Mouse (Mus musculus) 3T3-L1 (cell line): ENCODE results near the gene Slc30a4.

Source experiments
- DNase-seq: peaks from one replicate; pipeline ENCODE4 v3.0.0-alpha.2; 2015; ENCODE audit warnings: low read depth, low spot score

Slc30a4 gene

DNA sequence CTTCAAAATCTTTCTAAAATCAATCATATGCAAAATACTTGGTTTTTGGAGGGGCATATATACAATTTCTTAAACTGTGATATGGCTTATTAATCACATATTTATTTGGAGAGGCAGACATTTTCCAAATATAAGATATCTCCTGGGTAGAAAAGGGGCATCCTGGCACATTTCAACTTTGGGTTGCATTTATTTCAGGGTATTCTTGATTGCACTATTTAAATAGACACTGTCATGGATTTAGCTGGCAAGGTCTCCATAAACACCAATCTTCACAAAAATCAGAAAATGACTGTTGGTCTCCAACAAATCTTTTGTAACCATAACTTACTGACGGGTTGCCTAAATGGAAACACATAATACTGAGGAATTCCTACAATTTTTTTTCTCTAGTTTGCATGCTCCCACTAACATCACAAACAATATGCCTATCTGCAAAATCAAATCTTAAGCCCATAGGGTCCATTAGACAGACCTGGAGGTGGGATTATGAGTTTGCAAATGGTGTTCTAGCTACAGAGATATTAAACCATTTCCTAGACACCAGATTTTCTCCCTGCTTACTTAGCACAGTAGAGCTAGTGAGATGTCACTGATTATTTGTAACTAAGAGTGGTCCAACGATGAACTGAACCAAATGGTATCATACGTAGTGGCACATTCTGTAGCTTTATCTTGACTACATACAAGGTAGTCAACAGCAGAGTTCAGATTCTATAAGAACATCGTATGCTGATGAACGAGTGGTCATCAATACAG is 20.9 kb downstream of the Slc30a4 start:
- peak; percentile 51 for DNase-seq

DNA sequence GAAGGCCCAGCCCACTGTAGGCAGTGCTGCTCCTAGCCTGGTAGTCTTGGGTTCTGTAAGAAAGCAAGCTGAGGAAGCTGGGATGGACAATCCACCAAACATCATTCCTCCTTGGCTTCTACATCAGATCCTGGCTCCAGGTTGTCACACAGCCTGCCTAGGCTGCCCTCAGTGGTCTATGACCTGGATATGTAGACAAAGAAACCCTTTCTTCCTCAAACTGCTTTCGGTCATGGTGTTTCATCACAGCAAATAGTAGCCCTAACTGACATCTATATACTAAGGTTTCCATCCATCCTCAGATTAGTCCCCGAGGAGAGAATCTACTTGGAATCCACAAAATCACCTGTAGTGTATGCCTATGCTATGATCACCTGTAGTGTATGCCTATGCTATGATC is 27.3 kb downstream of the Slc30a4 start:
- no peak for DNase-seq

DNA sequence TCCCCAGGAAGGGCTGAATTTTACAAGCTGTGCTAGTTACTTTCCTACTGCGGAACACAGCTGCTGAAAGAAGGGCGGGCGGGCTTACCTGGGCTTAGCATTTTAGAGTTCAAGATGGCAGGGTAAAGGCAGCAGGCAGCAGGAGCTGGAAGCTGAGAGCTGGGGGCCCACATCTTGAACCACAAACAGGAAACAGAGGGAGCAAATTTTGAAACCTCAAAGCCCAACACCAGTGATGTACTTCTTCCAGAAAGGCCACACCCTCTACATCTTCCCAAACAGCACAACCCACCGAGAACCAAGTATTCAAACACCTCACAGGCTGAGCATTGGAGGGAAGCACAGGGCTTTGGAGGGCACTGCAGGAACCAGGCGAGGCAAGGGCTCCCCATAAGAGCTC is 29.6 kb downstream of the Slc30a4 start:
- DNase-seq = no peak

DNA sequence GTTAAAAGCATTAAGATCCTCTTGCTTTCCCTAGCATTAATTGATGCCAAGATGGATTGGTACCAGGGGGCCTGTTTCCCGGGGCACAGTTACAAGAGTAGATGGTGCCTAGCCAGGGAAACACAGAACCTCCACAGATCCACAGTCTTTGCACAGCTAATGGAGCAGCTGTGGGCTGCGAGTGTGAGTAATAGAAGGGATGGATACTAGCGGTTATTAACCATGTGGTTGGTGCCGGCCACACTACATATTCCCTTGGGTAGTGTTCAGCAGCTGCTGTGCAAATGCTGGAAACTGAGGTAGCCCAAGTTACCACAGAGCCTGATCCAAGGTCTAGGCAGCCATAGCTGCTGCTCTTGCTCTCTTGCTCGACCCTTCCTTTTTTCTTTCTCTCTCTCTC is 30.7 kb downstream of the Slc30a4 start:
- DNase-seq = no peak

DNA sequence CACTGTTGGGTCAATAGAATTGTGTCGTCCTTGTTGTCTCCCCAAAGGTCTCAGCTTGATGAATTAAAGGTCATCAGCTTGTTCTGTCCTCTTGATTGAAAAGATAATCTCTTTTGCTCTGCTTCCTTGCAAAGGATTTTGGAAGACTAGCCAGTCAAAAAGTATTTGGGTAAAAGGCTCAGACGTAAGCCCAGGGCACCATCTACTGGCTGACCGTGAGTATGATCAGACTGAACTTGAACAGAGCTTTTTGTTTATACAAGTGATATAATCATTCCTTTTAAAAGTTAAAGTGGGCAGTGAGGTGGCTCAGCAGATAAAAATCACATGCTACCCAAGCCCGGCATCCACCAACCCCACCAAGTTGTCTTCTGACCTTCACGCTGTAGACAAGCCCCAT is 34.6 kb downstream of the Slc30a4 start:
- peak; percentile 83 for DNase-seq

DNA sequence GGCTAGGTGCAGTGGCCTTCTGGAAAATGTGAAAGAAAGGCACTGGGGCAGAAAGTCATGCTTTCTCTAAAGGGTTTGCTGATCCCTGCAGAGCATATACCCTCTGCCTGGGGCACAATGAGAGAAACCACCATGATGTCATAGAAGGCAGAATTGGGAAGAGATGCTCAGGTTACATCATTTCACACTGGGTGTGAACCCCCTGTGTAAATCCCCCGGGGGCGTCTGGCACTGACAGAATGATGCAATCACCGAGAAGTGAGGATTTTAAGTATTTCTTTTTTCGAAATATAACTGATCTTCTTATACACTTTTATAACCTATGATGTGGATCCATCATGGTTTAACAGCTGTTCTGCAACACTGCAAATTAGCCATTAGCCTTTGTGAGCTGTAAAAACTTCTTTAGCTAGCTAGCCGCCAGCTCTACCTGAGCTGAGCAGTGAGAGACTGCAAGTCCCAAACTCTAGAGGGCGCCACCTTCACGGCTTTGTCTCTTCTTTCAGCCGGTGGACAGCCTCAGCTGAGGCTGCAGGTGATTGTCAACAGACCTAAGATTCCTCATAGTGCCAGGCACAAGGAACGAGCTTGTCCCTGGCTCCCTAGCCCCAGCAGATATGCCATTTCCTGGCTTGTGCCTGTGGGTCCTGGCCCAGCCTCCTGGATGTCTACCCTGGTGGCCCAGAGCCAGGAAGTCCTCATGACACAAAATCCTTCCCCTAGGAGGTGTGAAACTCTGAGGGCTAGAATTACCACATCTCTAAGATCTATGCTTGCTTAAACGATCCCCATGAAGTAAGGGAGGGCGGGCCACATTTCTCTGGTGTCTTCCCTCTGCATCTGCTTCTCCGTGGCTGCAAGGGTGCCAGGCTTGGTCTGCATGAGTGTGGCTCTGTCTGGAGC is 36.2 kb downstream of the Slc30a4 start:
- DNase-seq = peak; percentile 64

DNA sequence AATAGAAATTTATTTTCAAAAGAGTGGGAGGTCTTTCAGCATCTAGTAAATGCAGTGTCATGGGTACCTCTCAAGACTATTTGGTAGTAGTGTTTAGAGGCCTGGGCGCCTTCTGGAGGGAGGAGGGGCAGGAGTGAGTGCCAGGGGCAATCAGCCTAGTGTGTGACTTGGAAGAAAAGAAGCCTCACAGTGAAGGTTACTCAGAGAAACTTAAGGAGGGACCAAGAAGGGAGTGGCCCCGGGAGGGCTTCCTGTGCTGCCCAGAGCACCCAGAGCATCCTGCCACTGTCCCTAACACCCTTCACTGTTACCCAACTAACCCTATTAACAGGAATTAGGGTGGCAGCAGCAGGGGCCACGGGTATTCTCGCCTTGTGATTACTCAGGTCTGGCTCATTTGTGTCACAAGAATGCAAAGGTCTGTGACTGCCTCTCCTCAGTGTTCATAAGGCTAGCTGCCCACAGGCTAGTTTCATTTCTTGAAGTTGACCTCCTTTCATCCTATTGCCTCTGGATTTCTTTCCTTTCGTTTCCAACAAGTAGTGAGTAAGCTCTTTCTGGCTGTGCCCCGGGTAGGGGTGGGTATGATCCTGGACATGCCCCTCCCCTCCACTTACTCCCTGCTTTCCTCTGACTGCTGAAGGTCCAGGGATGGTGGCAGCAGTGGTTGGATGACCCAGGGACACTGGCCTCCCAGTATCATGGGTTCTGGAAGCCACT is 37.0 kb downstream of the Slc30a4 start:
- DNase-seq = peak; percentile 68

DNA sequence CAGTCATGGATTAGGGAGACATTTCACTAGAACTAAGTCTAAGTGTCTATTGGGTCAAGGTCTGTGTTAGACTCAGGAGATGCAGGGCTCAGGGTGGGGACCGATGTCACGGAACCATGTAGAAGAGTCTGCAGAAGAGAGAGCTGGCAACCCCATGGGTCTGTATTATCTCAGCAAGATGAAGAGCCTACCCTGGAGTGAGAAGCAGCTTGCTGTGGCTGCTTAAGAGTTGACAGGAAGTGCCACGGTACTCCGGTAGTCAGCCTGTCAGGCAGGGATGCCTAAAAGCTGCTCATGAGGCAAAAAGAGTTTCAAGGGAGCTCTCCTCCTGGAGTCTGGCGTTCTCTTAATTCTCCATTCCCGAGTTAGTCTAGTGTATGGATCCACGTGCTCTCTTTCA is 42.6 kb downstream of the Slc30a4 start:
- DNase-seq = no peak

DNA sequence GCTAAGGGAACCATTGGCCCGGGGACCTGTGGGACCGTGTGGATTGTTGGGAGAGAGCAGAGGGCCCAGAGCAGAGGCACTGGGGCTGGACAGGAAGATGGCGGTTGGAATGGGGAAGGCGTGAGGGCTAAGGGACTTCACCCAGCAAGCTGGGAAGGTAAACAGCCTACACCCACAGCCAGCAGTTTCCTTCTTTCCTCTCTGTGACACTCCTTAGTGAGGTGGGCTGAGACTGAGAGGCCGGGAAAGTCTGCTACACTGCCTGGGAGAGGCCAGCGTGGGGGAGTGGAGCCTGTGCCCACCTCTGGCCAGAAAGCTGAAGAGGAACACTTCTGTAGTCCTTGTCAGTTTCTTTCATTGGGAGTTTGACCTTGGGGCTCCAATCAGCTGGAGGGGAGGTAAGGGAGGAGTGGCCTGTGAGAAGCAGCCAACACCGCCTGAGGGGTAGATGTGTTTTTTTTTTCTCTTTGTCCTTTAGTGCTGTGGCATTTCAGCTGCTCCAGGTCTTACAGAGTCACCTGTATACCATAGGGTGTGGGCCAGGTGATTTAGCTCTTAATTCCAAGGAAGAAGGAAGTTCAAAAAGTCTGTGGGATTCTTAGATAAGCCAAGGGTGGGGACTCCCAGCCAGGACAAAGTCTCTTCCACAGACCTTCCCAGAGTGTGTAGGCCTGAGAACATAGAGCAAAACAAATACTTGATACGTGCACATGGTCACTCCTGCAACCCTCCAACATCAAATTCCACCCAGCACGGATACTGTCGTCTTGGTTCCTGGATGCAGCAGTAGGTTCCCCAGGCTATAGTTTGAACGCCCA is 44.5 kb downstream of the Slc30a4 start:
- DNase-seq = no peak

DNA sequence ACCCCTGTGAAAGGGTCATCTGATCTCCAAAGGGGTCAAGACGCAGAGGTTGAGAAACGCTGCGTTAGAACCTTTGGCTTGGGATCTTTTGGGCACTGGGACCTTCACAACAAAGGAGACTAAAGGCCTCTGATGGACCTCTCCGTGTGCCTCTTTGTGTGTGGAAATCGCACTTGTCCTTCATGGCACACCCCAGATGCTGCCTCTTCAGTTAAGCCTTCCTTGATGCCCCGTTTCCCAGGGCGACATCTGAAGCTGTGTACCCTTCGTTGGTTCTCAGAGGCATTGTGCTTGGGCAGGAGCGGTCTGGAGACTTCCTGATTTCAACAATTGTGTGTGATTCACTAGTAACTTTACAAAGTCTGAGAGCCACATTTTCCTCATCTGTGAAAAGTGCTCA is 45.7 kb downstream of the Slc30a4 start:
- no peak for DNase-seq

DNA sequence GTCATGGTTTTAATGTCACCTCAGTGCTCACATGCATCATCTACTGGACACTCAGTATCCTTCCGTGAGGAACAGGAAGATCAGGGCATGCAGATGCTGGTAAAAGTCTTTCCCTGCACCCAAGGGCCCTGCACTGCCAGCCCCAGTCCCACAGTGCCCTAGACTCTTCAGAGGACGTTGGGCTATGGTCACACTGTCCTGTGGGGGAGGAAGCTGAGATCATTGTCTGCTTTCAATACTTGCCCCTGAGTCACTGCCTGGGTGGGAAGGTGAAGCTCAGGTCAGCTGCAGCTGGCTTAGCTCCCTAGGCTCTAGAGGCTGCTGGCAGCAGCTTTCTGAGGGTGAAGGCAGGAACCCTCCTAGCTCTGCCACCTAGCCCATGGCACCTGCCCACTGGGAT is 46.4 kb downstream of the Slc30a4 start:
- no peak for DNase-seq

DNA sequence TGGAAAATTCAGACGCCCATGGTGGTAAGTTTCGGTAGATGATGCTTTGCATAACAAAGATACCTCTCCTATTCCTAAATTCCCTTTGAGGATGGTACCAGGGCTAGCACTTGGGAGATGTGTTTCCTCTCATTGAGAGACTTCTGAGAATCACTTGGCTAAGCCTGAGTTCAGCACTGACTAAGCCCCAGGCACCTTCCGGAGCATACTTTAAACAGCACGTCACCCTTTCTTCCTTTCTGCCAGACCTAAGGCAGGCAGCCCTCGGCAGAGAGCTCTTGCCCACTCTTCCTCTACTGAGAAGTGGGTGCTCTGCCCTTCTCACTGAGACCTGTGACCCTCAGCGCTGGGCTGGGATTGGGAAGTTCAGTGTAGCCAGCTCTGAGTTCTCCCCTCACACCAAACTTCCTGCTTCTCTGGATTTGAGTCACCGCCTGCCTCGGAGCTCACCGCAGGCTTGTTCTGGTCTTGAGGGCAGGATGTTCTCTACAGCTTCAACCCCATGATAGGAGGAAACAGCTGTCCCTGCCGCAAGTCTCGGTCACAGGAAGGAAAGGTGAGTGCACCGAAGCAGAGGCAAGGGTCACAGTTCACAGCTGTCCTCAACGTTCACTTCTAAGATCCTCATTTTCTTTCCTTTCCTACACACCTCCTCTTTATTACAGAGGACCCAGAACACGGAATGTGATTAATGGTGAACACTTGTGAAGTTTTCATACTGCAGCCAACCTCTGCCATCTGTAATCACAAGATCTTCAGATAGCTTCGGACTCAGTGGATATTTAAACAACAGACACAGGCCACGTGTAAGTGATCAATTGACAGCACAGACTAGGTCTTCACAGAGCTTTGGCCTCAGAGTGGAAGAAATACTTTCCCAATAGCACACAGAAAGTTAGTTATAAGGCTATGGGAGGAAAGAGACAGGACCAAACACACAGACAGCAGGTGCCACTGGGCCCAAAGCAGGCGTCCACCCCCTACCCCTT is 50.1 kb downstream of the Slc30a4 start:
- DNase-seq = no peak

DNA sequence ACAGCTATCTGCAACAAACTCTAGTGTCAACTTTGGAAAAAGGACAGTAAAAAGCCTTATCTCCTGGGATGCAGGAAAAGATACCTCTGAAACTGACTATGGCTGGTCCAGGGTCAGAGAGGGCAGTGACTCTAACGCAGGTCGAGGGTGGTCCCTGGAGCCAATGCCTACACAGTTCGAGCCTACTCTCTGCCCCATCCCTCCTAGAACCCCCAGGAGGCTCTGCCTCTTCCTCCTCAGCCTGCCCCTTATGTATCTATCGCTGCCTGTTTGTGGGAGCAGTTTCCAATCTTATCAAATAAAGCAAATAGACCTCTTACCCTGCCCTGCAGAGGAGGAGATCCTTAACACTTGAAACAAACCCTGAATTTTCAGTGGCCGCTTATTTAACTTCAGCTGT is 63.8 kb downstream of the Slc30a4 start:
- no peak for DNase-seq

DNA sequence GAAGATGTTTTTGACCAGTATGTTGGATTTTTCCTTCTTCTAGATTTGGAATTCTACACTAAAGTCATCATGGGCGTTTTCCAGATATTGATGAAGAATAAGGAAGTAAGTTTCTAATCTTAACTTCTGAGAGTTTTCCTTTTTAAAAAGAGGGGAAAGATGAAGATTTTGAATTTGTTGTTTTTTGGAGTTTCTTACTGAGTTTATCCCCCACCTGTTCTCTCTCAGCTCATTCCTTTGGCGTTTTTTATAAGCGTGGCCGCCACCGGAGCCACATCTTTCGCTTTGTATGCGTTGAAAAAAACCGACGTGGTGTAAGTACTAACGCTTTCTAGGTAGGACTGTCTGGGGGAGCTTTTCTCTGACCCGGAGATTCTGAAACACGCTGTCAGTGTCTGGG is 64.4 kb downstream of the Slc30a4 start:
- DNase-seq = no peak

DNA sequence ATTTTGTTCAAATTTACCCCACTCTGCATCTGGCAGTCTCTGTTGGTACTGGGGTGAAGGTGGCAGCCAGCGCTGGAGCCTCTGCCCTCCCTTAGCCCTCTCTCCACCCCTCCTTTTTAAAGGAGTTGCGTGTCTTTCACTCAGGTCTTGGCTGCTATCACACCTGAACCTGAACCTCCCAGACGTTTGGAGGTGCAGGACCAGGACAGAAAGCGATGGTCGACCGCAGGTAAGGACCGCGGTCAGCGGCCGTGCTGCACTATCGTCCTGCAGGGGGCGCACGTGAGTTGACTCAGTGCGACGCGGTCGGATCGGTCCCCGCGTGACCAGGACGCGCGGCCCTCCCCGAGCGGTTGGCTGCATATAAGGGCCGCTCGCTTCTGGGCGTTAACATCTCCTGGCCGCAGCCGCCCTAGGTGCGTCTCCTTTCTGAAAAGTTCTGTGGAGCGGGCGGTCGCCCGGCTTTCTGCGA is 64.9 kb downstream of the Slc30a4 start:
- DNase-seq = peak; percentile 39

DNA sequence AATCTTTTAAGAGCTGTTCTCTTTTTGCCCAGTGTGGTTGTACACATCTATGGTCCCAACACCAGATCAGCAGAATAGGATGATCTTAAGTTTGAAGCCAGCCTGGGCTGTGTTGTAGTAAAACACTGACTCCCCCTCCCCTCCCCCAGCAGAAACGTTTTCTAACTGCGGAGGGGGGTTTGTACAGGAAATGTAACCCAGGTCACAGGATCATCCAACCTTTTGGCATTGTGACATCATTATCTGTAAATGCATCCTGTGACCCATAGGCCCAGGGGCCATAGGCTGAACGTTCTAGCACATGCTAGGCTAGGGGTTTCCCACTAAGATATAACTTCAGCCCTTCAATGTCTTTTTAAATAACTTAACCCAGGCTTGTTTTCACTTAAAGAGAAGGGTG is 65.8 kb downstream of the Slc30a4 start, which contains the start of gene AA467197:
Gene AA467197, plus strand, starts transcription at position 301 of the 400 bp plus-strand sequence.
- no peak for DNase-seq
